Mouse (Mus musculus) liver, postnatal 0 days (tissue): ENCODE measurements at regions not wholly inside any gene's neighbourhood (a gene's known extent, or its start where the extent isn't known, plus 50 kb on each side); places are given as distances from the start of the nearest gene placed in this dataset.
"Not testable (repeated sequence)": the region's sequence is repeated elsewhere in the genome, so short reads cannot be mapped to it uniquely, and the experiment has no call there.

Source experiments
- ATAC-seq: fragments of 200-750 bp; cut with Nextera tagmentation; 2 replicates; pipeline ENCODE4 v1.8.0; 2017; ENCODE audit warnings: mild to moderate bottlenecking, moderate library complexity
- DNase-seq: peaks from one replicate; pipeline ENCODE4 v3.0.0-alpha.2; 2016
- H3K27ac ChIP-seq: fragments of 300-500 bp; sonication (generic); 2 replicates; pipeline ENCODE4 v1.5.1; 2014; ENCODE audit warnings: antibody characterized with exemption, moderate library complexity, mild to moderate bottlenecking, low read depth
- H3K27me3 ChIP-seq: fragments of 300-500 bp; sonication (generic); 2 replicates; pipeline ENCODE4 v1.6.1; 2014; ENCODE audit warnings: low read length, control low read depth, mixed read lengths; ENCODE audit not compliant: insufficient read depth
- H3K36me3 ChIP-seq: fragments of 300-500 bp; sonication (generic); replicated peaks from 2 replicates; pipeline ENCODE4 v1.6.1; 2014; ENCODE audit warnings: mild to moderate bottlenecking, control low read depth, low read length, moderate library complexity, mixed read lengths; ENCODE audit not compliant: insufficient read depth
- H3K4me1 ChIP-seq: fragments of 300-500 bp; sonication (generic); 2 replicates; pipeline ENCODE4 v1.6.1; 2014; ENCODE audit warnings: antibody characterized with exemption, mild to moderate bottlenecking, control low read depth; ENCODE audit not compliant: insufficient read depth
- H3K4me2 ChIP-seq: fragments of 300-500 bp; sonication (generic); 2 replicates; pipeline ENCODE4 v1.6.1; 2014; ENCODE audit warnings: low read depth, mild to moderate bottlenecking, low read length, moderate library complexity, mixed read lengths
- H3K4me3 ChIP-seq: fragments of 300-500 bp; sonication (generic); 2 replicates; pipeline ENCODE4 v1.5.1; 2014; ENCODE audit warnings: low read depth, low read length
- H3K9ac ChIP-seq: fragments of 300-500 bp; sonication (generic); replicated peaks from 2 replicates; pipeline ENCODE4 v1.6.1; 2014; ENCODE audit warnings: mild to moderate bottlenecking, moderate library complexity
- H3K9me3 ChIP-seq: fragments of 300-500 bp; sonication (generic); 2 replicates; pipeline ENCODE4 v1.6.1; 2016; ENCODE audit warnings: mild to moderate bottlenecking, control low read depth, low read length, mixed read lengths
- CTCF ChIP-seq: sonication (generic); IDR thresholded peaks from 2 replicates; pipeline ENCODE4 v1.5.1; 2016; ENCODE audit warnings: antibody characterized with exemption, low read depth
- EP300 ChIP-seq: IDR thresholded peaks from 2 replicates; pipeline ENCODE4 v1.6.1; 2016; ENCODE audit warnings: antibody characterized with exemption, low read depth, mild to moderate bottlenecking
- WGBS: fragments of 180-500 bp; shearing (Covaris S2); extraction: QIAGEN DNeasy Blood & Tissue Kit; methylation state at CpG from one replicate; pipeline ENCODE4 v1.1.7; 2014; ENCODE audit not compliant: insufficient replicate concordance; 5-methylcytosine and 5-hydroxymethylcytosine counted together

- no peak overlapping the region for H3K27ac ChIP-seq
- DNase-seq: no peak
- WGBS: 69% methylated on average over 3 of the region's 3 CpGs
- no peaks in the 10 kb centered on the region for H3K36me3 ChIP-seq
- no peak for ATAC-seq
- no peak overlapping the region for H3K9ac ChIP-seq
- no peaks in the 10 kb centered on the region for H3K4me1 ChIP-seq
- H3K4me2 ChIP-seq: no peak overlapping the region
- no peak for TF ChIP-seq EP300
- no peak for TF ChIP-seq CTCF
- no peak overlapping the region for H3K4me3 ChIP-seq
- no peaks in the 10 kb centered on the region for H3K27me3 ChIP-seq
- H3K9me3 ChIP-seq: no peaks in the 10 kb centered on the region
Observed at GRCm38 (mm10) chr6:117709212-117709611, 131.8 kb upstream of the Zfp637 start.

DNA sequence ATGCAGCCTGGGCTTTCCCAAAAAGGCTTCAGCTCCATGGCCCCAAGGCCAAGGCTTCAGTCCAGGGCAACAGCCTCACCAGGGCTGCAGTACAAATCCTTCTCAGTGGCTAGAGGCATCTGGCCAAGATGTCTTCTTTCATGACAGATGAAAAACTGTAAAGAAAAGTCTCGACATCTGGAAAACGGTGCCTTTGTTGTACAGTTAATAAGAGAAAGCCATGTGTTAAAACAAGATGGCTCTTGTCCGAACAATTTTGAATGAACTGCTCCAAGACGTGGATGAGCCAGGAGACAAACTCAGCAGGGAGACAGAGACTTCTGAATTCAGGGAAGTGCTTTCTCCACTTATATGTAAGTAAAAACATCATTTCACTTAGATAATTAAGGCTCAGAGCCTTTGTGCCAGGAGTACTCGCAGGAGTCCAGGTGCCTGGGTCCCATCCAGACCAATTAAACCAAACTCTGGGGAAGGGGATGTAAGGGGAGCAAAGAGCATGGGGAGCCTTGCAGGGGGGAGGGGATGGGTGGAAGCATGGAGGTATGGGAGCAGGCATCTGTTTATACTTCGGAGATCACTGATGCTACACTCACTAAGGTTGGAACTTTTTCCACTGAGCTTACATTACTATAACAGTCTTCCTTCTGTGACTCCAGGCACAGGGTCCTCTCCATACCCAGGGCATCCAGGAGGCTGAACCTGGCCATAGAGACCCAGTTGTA lies 125.8 kb upstream of the Zfp637 start:
- Histone ChIP-seq H3K4me2 (no peak overlapping the region), H3K4me3 (no peak overlapping the region), H3K9me3 (no peaks in the 10 kb centered on the region), H3K4me1 (no peaks in the 10 kb centered on the region), H3K27me3 (no peaks in the 10 kb centered on the region), H3K36me3 (no peaks in the 10 kb centered on the region), H3K27ac (no peak overlapping the region), H3K9ac (no peak overlapping the region)
- TF ChIP-seq EP300: no peak
- TF ChIP-seq CTCF: no peak
- DNase-seq: no peak
- no peak for ATAC-seq
- 70% methylated on average over 6 of the region's 6 CpGs for WGBS

- not testable (repeated sequence) for H3K27me3 ChIP-seq, DNase-seq, H3K9me3 ChIP-seq, H3K4me1 ChIP-seq, H3K9ac ChIP-seq, H3K4me2 ChIP-seq, H3K36me3 ChIP-seq, H3K27ac ChIP-seq, H3K4me3 ChIP-seq
- peak; percentile 33; the same call in 1 of the 2 replicates for ATAC-seq
- WGBS: 88% methylated on average over 6 of the region's 40 CpGs
Observed at GRCm38 (mm10) chr6:117716422-117716821, 124.6 kb upstream of the Zfp637 start.

GRCm38 (mm10) chr6:117752338-117752737 lies 88.6 kb upstream of the Zfp637 start:
- DNase-seq, H3K4me3 ChIP-seq, H3K27ac ChIP-seq, ATAC-seq, H3K4me2 ChIP-seq, H3K36me3 ChIP-seq, H3K27me3 ChIP-seq, H3K4me1 ChIP-seq, H3K9me3 ChIP-seq, H3K9ac ChIP-seq: not testable (repeated sequence)

GRCm38 (mm10) chr6:117755682-117756081 lies 85.3 kb upstream of the Zfp637 start:
- not testable (repeated sequence) for H3K4me3 ChIP-seq, ATAC-seq, H3K4me2 ChIP-seq, H3K27me3 ChIP-seq, H3K4me1 ChIP-seq, H3K9me3 ChIP-seq, H3K36me3 ChIP-seq, H3K9ac ChIP-seq, H3K27ac ChIP-seq, DNase-seq
- WGBS: 73% methylated on average over 2 of the region's 2 CpGs

GRCm38 (mm10) chr6:117756176-117756575 lies 84.8 kb upstream of the Zfp637 start:
- H3K9me3 ChIP-seq: no peaks in the 10 kb centered on the region
- no peak overlapping the region for H3K4me3 ChIP-seq
- no peaks in the 10 kb centered on the region for H3K4me1 ChIP-seq
- no peaks in the 10 kb centered on the region for H3K36me3 ChIP-seq
- ATAC-seq: no peak
- no peak for DNase-seq
- no peak overlapping the region for H3K27ac ChIP-seq
- no peak for TF ChIP-seq CTCF
- no peak for TF ChIP-seq EP300
- H3K27me3 ChIP-seq: no peaks in the 10 kb centered on the region
- H3K4me2 ChIP-seq: no peak overlapping the region
- 54% methylated on average over 9 of the region's 9 CpGs for WGBS
- H3K9ac ChIP-seq: no peak overlapping the region

DNA sequence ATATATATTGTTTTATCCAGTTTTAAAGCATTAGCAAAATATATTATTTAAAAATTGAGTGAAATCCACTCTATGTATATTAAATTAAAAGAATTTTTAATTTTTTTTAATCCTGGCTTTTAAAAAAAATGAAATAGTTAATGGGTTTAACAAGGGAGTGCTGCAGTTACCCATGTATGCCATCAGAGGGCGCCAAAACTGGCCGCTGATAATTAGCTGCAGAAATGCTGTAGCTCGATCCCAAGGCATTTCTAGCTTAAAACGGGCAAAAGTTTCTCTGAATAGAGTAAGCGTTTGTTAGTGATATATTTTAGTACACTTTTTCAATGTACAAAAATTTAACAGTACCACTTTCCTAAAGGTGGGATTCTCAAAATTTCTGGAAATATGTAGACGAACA lies 82.5 kb upstream of the Zfp637 start:
- H3K9me3 ChIP-seq, H3K27ac ChIP-seq, H3K4me2 ChIP-seq, H3K4me3 ChIP-seq, ATAC-seq, H3K36me3 ChIP-seq, H3K27me3 ChIP-seq, H3K9ac ChIP-seq, H3K4me1 ChIP-seq: not testable (repeated sequence)
- 14% methylated on average over 6 of the region's 6 CpGs for WGBS
- DNase-seq: peak; percentile 29
- peak; percentile 70 for TF ChIP-seq CTCF
